Mouse (Mus musculus) stomach, embryonic 14.5 days (tissue): ENCODE measurements around the gene Dlgap1. TPM values are rescaled to one million over a fixed set of nuclear protein-coding genes. Genes with fewer than 3 reads are reported as not detected.

Experiments used
- ATAC-seq: fragments of 200-750 bp; cut with Nextera tagmentation; 2 replicates; pipeline ENCODE4 v1.8.0; 2017; ENCODE audit warnings: low read depth, moderate TSS enrichment; ENCODE audit not compliant: insufficient number of reproducible peaks, insufficient read depth, low FRiP score
- H3K27ac ChIP-seq: fragments of 300-500 bp; sonication (generic); 2 replicates; pipeline ENCODE4 v1.5.1; 2014; ENCODE audit warnings: mild to moderate bottlenecking, low read length, moderate library complexity, mixed read lengths
- H3K27me3 ChIP-seq: fragments of 300-500 bp; sonication (generic); 2 replicates; pipeline ENCODE4 v1.6.1; 2014; ENCODE audit warnings: low read length, control low read depth, mixed read lengths; ENCODE audit not compliant: control insufficient read depth, insufficient read depth
- H3K36me3 ChIP-seq: fragments of 300-500 bp; sonication (generic); 2 replicates; pipeline ENCODE4 v1.6.1; 2014; ENCODE audit warnings: mild to moderate bottlenecking, control low read depth, low read length, moderate library complexity, mixed read lengths; ENCODE audit not compliant: control insufficient read depth, insufficient read depth
- H3K4me1 ChIP-seq: fragments of 300-500 bp; sonication (generic); 2 replicates; pipeline ENCODE4 v1.6.1; 2014; ENCODE audit warnings: low read length, control low read depth, mixed read lengths; ENCODE audit not compliant: control insufficient read depth, insufficient read depth
- H3K4me2 ChIP-seq: fragments of 300-500 bp; sonication (generic); replicated peaks from 2 replicates; pipeline ENCODE4 v1.6.1; 2014; ENCODE audit warnings: low read depth, low read length, control low read depth
- H3K4me3 ChIP-seq: fragments of 300-500 bp; sonication (generic); 2 replicates; pipeline ENCODE4 v1.5.1; 2014; ENCODE audit warnings: low read depth, low read length, control low read depth
- H3K9ac ChIP-seq: fragments of 300-500 bp; sonication (generic); replicated peaks from 2 replicates; pipeline ENCODE4 v1.6.1; 2014; ENCODE audit warnings: low read depth, mild to moderate bottlenecking, control low read depth, low read length, moderate library complexity, mixed read lengths
- H3K9me3 ChIP-seq: fragments of 300-500 bp; sonication (generic); 2 replicates; pipeline ENCODE4 v1.6.1; 2016; ENCODE audit warnings: low read depth, low read length, control low read depth; ENCODE audit not compliant: control insufficient read depth
- WGBS: fragments of 180-500 bp; shearing (Covaris S2); extraction: QIAGEN DNeasy Blood & Tissue Kit; methylation state at CpG from one replicate; pipeline ENCODE4 v1.1.7; 2014; 5-methylcytosine and 5-hydroxymethylcytosine counted together
- polyA plus RNA-seq: library from polyadenylated mRNA; unstranded; fragments of >200 nt; fragmentation: Nextera tagmentation; extraction: Ambion mirVana; gene quantifications from 2 replicates; pipeline ENCODE4 v1.2.1, GENCODE M21; 2014

The Dlgap1 gene
- polyA plus RNA-seq, 1 experiment from 2014 or later: 3.8 TPM

DNA sequence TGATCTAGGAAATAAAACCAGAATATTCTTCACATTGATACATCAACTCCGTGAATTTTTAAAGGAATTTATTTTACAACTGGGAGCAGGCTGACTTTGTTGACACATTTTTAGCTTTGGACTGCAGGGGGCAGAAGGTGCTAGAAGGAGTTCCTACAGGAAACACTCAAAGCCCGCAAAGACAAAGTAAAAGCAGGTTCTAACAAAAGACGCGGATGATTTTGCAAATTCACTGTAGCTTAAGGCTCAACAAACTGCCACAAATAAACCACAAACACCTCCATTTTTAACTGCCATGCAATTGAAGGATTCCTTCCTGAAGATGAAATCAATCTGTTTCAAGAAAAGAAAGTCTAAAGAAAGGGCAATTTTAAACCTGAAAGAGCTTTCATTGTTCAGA, 878.2 kb downstream of the Dlgap1 start:
- H3K9me3 ChIP-seq: no peaks in the 10 kb centered on the region
- no peaks in the 10 kb centered on the region for H3K27me3 ChIP-seq
- peaks cover 12% of the 10 kb centered on the region; the same call in 1 of the 2 replicates for H3K4me1 ChIP-seq
- peak overlapping the region; percentile 82; the same call in 1 of the 2 replicates for H3K4me3 ChIP-seq
- peaks cover 33% of the 10 kb centered on the region; the same call in 1 of the 2 replicates for H3K36me3 ChIP-seq
- H3K27ac ChIP-seq: no peak overlapping the region
- ATAC-seq: no peak
- peak overlapping the region; percentile 94; the same call in 1 of the 2 replicates for H3K4me2 ChIP-seq
- no peak overlapping the region for H3K9ac ChIP-seq
- WGBS: 0% methylated on average over 4 of the region's 4 CpGs

- ATAC-seq: no peak
- peak overlapping the region; percentile 82 for H3K4me3 ChIP-seq
Measured at GRCm38 (mm10) chr17:70847751-70848510, 879.1 kb downstream of the Dlgap1 start.

DNA sequence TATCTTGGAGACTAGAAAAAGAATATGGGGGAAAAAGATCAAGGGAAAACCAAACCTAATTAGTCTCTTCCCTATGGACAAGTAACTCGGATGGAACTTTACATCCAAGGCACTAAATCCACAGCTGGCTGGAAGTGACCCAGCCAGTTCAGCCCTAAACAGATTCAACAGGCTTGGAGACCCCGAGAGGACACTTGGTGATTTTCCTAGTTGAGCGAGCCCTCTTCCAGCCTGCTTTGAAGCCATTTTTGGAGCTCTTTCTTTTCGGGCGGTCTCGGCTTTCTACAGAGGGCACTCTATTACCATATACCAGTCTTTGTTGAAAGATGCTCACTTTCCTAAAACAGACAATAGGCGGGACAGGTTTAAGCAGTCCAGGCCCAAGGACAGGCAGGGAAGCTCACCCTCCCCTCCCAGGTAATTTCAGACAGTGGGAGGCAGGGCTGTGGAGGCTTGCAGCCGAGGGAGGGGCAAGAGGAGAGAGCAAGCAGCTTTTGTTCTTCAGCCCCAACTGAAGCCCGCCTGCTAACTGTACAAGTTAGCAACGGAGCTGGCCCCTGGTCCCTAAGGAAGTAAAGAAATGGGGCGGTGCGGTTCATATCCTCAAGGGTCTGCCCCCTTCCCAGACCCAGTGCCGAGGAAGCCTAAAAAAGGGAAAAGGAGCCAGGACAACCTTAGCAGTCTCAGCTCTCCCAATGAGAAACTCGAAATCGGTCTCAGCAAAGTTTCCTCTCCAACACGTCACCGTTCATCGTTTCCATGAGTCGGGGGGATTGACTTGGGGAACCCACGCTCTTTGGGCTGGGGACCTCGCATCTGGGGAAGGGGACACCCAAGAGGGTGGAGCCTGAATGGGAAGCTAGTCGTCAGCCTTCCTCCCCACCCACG, 879.9 kb downstream of the Dlgap1 start:
- Histone ChIP-seq H3K9me3 (no peaks in the 10 kb centered on the region), H3K4me3 (peak overlapping the region; percentile 82), H3K4me1 (peaks cover 12% of the 10 kb centered on the region; the same call in 1 of the 2 replicates), H3K9ac (peak overlapping the region; percentile 88), H3K27ac (peak overlapping the region; percentile 98), H3K4me2 (peak overlapping the region; percentile 94), H3K36me3 (peaks cover 21% of the 10 kb centered on the region; the same call in 1 of the 2 replicates), H3K27me3 (no peaks in the 10 kb centered on the region)
- peak; percentile 51; the same call in 1 of the 2 replicates for ATAC-seq
- WGBS: under 1% methylated on average over 23 of the region's 23 CpGs

More at GRCm38 (mm10) chr17:70847751-70848510, 879.1 kb downstream of the Dlgap1 start:
- no peaks in the 10 kb centered on the region for H3K27me3 ChIP-seq
- H3K9me3 ChIP-seq: no peaks in the 10 kb centered on the region
- H3K4me1 ChIP-seq: peaks cover 12% of the 10 kb centered on the region; the same call in 1 of the 2 replicates
- peak overlapping the region; percentile 88 for H3K9ac ChIP-seq
- under 1% methylated on average over 17 of the region's 17 CpGs for WGBS
- peaks cover 29% of the 10 kb centered on the region; the same call in 1 of the 2 replicates for H3K36me3 ChIP-seq
- peak overlapping the region; percentile 98 for H3K27ac ChIP-seq
- H3K4me2 ChIP-seq: peak overlapping the region; percentile 94

GRCm38 (mm10) chr17:70849399-70850232, 880.7 kb downstream of the Dlgap1 start:
- H3K27me3 ChIP-seq: no peaks in the 10 kb centered on the region
- no peak for ATAC-seq
- peaks cover 10% of the 10 kb centered on the region; the same call in 1 of the 2 replicates for H3K4me1 ChIP-seq
- peak overlapping the region; percentile 98 for H3K27ac ChIP-seq
- H3K9ac ChIP-seq: peak overlapping the region; percentile 88
- peak overlapping the region; percentile 94 for H3K4me2 ChIP-seq
- WGBS: 0% methylated on average over 33 of the region's 33 CpGs
- H3K9me3 ChIP-seq: no peaks in the 10 kb centered on the region
- H3K4me3 ChIP-seq: peak overlapping the region; percentile 82
- peaks cover 15% of the 10 kb centered on the region; the same call in 1 of the 2 replicates for H3K36me3 ChIP-seq

- peaks cover 7% of the 10 kb centered on the region; the same call in 1 of the 2 replicates for H3K4me1 ChIP-seq
- WGBS: under 1% methylated on average over 40 of the region's 40 CpGs
- H3K27me3 ChIP-seq: no peaks in the 10 kb centered on the region
- H3K4me3 ChIP-seq: peak overlapping the region; percentile 82
- peaks cover 8% of the 10 kb centered on the region; the same call in 1 of the 2 replicates for H3K36me3 ChIP-seq
- ATAC-seq: no peak
- no peaks in the 10 kb centered on the region for H3K9me3 ChIP-seq
- peak overlapping the region; percentile 94 for H3K4me2 ChIP-seq
- peak overlapping the region; percentile 88 for H3K9ac ChIP-seq
- H3K27ac ChIP-seq: peak overlapping the region; percentile 98
Measured at GRCm38 (mm10) chr17:70850233-70850995, 881.5 kb downstream of the Dlgap1 start.

GRCm38 (mm10) chr17:70850996-70851991, 882.4 kb downstream of the Dlgap1 start:
- peaks cover under 1% of the 10 kb centered on the region; the same call in 1 of the 2 replicates for H3K36me3 ChIP-seq
- H3K4me2 ChIP-seq: peak overlapping the region; percentile 94
- peaks cover 5% of the 10 kb centered on the region; the same call in 1 of the 2 replicates for H3K4me1 ChIP-seq
- ATAC-seq: peak; percentile 68
- WGBS: under 1% methylated on average over 50 of the region's 54 CpGs
- H3K27ac ChIP-seq: peak overlapping the region; percentile 98
- no peaks in the 10 kb centered on the region for H3K27me3 ChIP-seq
- no peaks in the 10 kb centered on the region for H3K9me3 ChIP-seq
- peak overlapping the region; percentile 82 for H3K4me3 ChIP-seq
- peak overlapping the region; percentile 88 for H3K9ac ChIP-seq
